Comparison of ENCODE assay signal across 39 mouse cellular contexts in genomic region chr9:51327555-51327903, GRCm38 (mm10). TPM values are rescaled to one million over a fixed set of nuclear protein-coding genes. Genes with fewer than 3 reads are reported as not detected.
"Had no signal": no experiment of that assay in that cellular context is flagged by ENCODE, and none has a peak within 500 bp of the region (broad histone marks: within the 10 kb centered on the region; RNA-seq: fewer than 3 reads in every experiment).

No protein-coding gene starts in this region.

- H3K27ac ChIP-seq: embryonic facial prominence, embryonic 10.5 days; embryonic facial prominence, embryonic 12.5 days; embryonic facial prominence, embryonic 13.5 days; embryonic facial prominence, embryonic 15.5 days; forebrain, embryonic 10.5 days; forebrain, embryonic 12.5 days; forebrain, embryonic 13.5 days; forebrain, embryonic 15.5 days; gastrocnemius, adult 2 months; heart, adult 2 months; heart, embryonic 10.5 days had no signal

- H3K27me3 ChIP-seq: embryonic facial prominence, embryonic 12.5 days; embryonic facial prominence, embryonic 13.5 days; embryonic facial prominence, embryonic 15.5 days; forebrain, embryonic 12.5 days; forebrain, embryonic 13.5 days; forebrain, embryonic 15.5 days had no signal

- H3K9me3 ChIP-seq: embryonic facial prominence, embryonic 10.5 days; embryonic facial prominence, embryonic 12.5 days; embryonic facial prominence, embryonic 13.5 days; embryonic facial prominence, embryonic 15.5 days; forebrain, embryonic 10.5 days; forebrain, embryonic 12.5 days; forebrain, embryonic 13.5 days; forebrain, embryonic 15.5 days; heart, embryonic 10.5 days had no signal

- DNase-seq: cerebellum, adult 9-11 months; cerebellum, postnatal 10 days; cerebellum, postnatal 14 days; cerebellum, postnatal 25 days; cerebellum, postnatal 36 days; embryo, embryonic 11 days; forebrain, postnatal 0 days; gastrocnemius, adult 2 months; gastrocnemius, postnatal 10 days; gastrocnemius, postnatal 14 days; gastrocnemius, postnatal 25 days; gastrocnemius, postnatal 36 days; heart, adult 11 months; heart, adult 18-20 months; heart, adult 2 months had no signal

- H3K4me2 ChIP-seq: embryonic facial prominence, embryonic 12.5 days; embryonic facial prominence, embryonic 13.5 days; embryonic facial prominence, embryonic 15.5 days; forebrain, embryonic 12.5 days; forebrain, embryonic 13.5 days; forebrain, embryonic 15.5 days had no signal

- H3K9ac ChIP-seq: embryonic facial prominence, embryonic 12.5 days; embryonic facial prominence, embryonic 13.5 days; embryonic facial prominence, embryonic 15.5 days; forebrain, embryonic 12.5 days; forebrain, embryonic 13.5 days; forebrain, embryonic 15.5 days; forebrain, postnatal 0 days had no signal

- H3K4me3 ChIP-seq: embryonic facial prominence, embryonic 10.5 days; embryonic facial prominence, embryonic 12.5 days; embryonic facial prominence, embryonic 13.5 days; embryonic facial prominence, embryonic 15.5 days; erythroblast, embryonic 14.5 days; forebrain, embryonic 10.5 days; forebrain, embryonic 12.5 days; forebrain, embryonic 13.5 days; forebrain, embryonic 15.5 days; gastrocnemius, adult 2 months; heart, adult 2 months; heart, embryonic 10.5 days had no signal

- H3K36me3 ChIP-seq: embryonic facial prominence, embryonic 10.5 days; embryonic facial prominence, embryonic 12.5 days; embryonic facial prominence, embryonic 13.5 days; embryonic facial prominence, embryonic 15.5 days; forebrain, embryonic 10.5 days; forebrain, embryonic 12.5 days; forebrain, embryonic 15.5 days; heart, embryonic 10.5 days had no signal

- H3K4me1 ChIP-seq: embryonic facial prominence, embryonic 10.5 days; embryonic facial prominence, embryonic 12.5 days; embryonic facial prominence, embryonic 13.5 days; embryonic facial prominence, embryonic 15.5 days; forebrain, embryonic 10.5 days; forebrain, embryonic 12.5 days; forebrain, embryonic 13.5 days; forebrain, embryonic 15.5 days; heart, embryonic 10.5 days had no signal

RNA-seq across cellular contexts. Expression of gene 1810046K07Rik, which starts 1.2 kb away (rescaled TPM):
- total RNA-seq: common myeloid progenitor, adult 5-6 weeks; forebrain, postnatal 0 days; gastrocnemius, adult 18-20 months; gastrocnemius, adult 2 months; gastrocnemius, adult 8-10 months; gastrocnemius, postnatal 10 days; gastrocnemius, postnatal 14 days; gastrocnemius, postnatal 25 days; gastrocnemius, postnatal 36 days; gastrocnemius, postnatal 4 days; granulocyte monocyte progenitor cell, adult 5-6 weeks; heart, adult 18-20 months; heart, adult 2 months; heart, adult 8-10 months had no signal
- polyA plus RNA-seq: cortical plate, adult 2 months; embryonic facial prominence, embryonic 10.5 days; embryonic facial prominence, embryonic 11.5 days; embryonic facial prominence, embryonic 12.5 days; embryonic facial prominence, embryonic 13.5 days; embryonic facial prominence, embryonic 14.5 days; forebrain, embryonic 10.5 days; forebrain, embryonic 11.5 days; forebrain, embryonic 12.5 days; forebrain, embryonic 13.5 days; forebrain, embryonic 14.5 days; forebrain, embryonic 15.5 days; forebrain, embryonic 16.5 days; forebrain, postnatal 0 days; frontal cortex, adult 2 months; gonadal fat pad, adult 2 months; heart, embryonic 10.5 days had no signal

RNA-seq across cellular contexts. Expression of gene Colca2, which starts 49.2 kb away (rescaled TPM):
- total RNA-seq: common myeloid progenitor, adult 5-6 weeks; granulocyte monocyte progenitor cell, adult 5-6 weeks had no signal
- polyA plus RNA-seq: erythroblast, embryonic 14.5 days had no signal
